Mouse (Mus musculus) ES-E14 (cell line): ENCODE results near the gene Kif2c. TPM values are rescaled to one million over a fixed set of nuclear protein-coding genes. Genes with fewer than 3 reads are reported as not detected.
A peak's percentile ranks its signal among the peaks of the same experiment; 100 is the strongest.

Source experiments
- DNase-seq: peaks from one replicate; pipeline ENCODE4 v3.0.0-alpha.2; 2013; ENCODE audit warnings: low read depth, low spot score
- H3K27ac ChIP-seq: 2 replicates; pipeline ENCODE4 v1.5.1; 2012; ENCODE audit warnings: low read depth, mild to moderate bottlenecking, low read length, moderate library complexity, mixed read lengths; ENCODE audit not compliant: poor library complexity, insufficient read depth, severe bottlenecking
- H3K36me3 ChIP-seq: 2 replicates; pipeline ENCODE4 v1.6.1; 2012; ENCODE audit warnings: mild to moderate bottlenecking, low read length, moderate library complexity, mixed read lengths; ENCODE audit not compliant: control insufficient read depth, poor library complexity, insufficient read depth, severe bottlenecking
- H3K4me1 ChIP-seq, 2 experiments: fragments of 150-350 bp in 1 of 2; sonication (generic) in 1 of 2; 2 replicates each; pipeline ENCODE4 v1.6.1; 2012; ENCODE audit warnings: low read length in 2 of 2, mild to moderate bottlenecking in 1 of 2, mixed read lengths in 1 of 2; ENCODE audit not compliant: control insufficient read depth in 2 of 2, insufficient read depth in 2 of 2, poor library complexity in 1 of 2
- H3K4me3 ChIP-seq, 2 experiments: fragments of 150-350 bp in 1 of 2; sonication (generic) in 1 of 2; 2 replicates each; pipeline ENCODE4 v1.5.1; 2012; ENCODE audit warnings: low read length in 2 of 2, low read depth in 1 of 2, mild to moderate bottlenecking in 1 of 2, mixed read lengths in 1 of 2; ENCODE audit not compliant: insufficient read depth in 1 of 2, poor library complexity in 1 of 2, severe bottlenecking in 1 of 2
- H3K9ac ChIP-seq: 2 replicates; pipeline ENCODE4 v1.6.1; 2012; ENCODE audit warnings: low read depth, mild to moderate bottlenecking, low read length, mixed read lengths; ENCODE audit not compliant: poor library complexity, insufficient read depth, severe bottlenecking
- H3K9me3 ChIP-seq: fragments of 150-350 bp; sonication (generic); 2 replicates; pipeline ENCODE4 v1.6.1; 2012; ENCODE audit warnings: low read depth, mild to moderate bottlenecking, low read length; ENCODE audit not compliant: control insufficient read depth, insufficient read depth
- CHD2 ChIP-seq: IDR thresholded peaks from 2 replicates; pipeline ENCODE4 v1.6.1; 2014; ENCODE audit warnings: mild to moderate bottlenecking, low read depth, low read length, inconsistent platforms
- HCFC1 ChIP-seq: IDR thresholded peaks from 2 replicates; pipeline ENCODE4 v1.6.1; 2012; ENCODE audit warnings: low read length, inconsistent platforms, borderline replicate concordance; ENCODE audit not compliant: insufficient read depth
- MAFK ChIP-seq: IDR thresholded peaks from 2 replicates; pipeline ENCODE4 v1.6.1; 2014; ENCODE audit warnings: mild to moderate bottlenecking, low read depth, low read length, inconsistent platforms; ENCODE audit not compliant: insufficient read depth
- ZC3H11A ChIP-seq: IDR thresholded peaks from 2 replicates; pipeline ENCODE4 v1.6.1; 2012; ENCODE audit warnings: low read depth, mild to moderate bottlenecking, inconsistent platforms, low read length, borderline replicate concordance
- ZNF384 ChIP-seq: IDR thresholded peaks from 2 replicates; pipeline ENCODE4 v1.6.1; 2012; ENCODE audit warnings: low read depth, low read length, inconsistent platforms
- in situ Hi-C, 2 experiments: fragments of 600-800 bp; cut with MboI; formaldehyde crosslinking; loops; one replicate each; pipeline ENCODE4 v1.15.1; 2025; ENCODE audit warnings: low sequenced_read_pairs in 2 of 2, inconsistent platforms in 1 of 2; ENCODE audit not compliant: unreplicated experiment in 2 of 2
- total RNA-seq: library from RNA; depleted of rRNA; stranded (reverse); fragments of 300-350 nt; gene quantifications from 2 replicates; pipeline ENCODE4 v1.2.3, GENCODE M21; 2012

The Kif2c gene
- total RNA-seq, 1 experiment = 73.1 TPM

DNA sequence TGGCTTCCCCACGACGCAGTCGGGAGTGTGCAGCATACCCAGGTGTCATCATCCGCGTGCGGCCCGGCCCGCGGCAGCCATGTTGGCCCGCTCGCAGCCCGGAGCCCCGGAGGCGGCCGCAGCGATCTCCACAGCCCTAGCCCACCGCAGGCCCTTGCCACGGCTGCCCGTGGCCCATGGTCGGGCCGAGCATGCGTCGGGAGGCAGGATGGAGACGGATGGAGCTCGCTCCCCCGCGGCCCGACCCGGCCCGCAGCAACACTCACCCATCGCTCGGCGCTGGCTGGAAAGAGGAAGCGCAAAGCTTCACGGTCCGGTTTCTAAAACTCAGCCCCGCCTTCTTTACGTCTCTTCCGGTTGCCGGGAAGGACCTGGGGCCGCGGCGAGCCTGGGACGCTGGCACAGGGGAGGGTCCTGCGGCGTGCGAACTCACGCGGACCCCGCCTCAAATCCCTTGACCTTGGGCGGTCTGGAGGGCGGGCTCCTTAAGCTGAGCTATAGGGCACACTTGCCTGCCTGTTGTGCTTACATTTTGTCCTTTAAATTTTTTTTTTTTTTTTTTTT lies 26.6 kb downstream of the Kif2c start, which contains the start of gene Rps8:
TSS of gene Rps8 (minus strand) at position 452 of the 564 bp plus-strand sequence.
- Histone ChIP-seq H3K4me3 (peak within 1 kb of the TSS; percentile 85 to 96), H3K4me1 (peaks cover 0 to 7% of the 10 kb centered on the region in 2 experiments; a peak in 2 of 4 replicates), H3K36me3 (peaks cover 57% of the 10 kb centered on the region), H3K9me3 (no peaks in the 10 kb centered on the region), H3K9ac (peak within 1 kb of the TSS; percentile 97), H3K27ac (peak within 1 kb of the TSS; percentile 92)
- in situ Hi-C loops = no loop called here
- TF ChIP-seq MAFK (0 out of 2 replicates have a peak, but pooled peaks have one; percentile 25), ZC3H11A (no peak), ZNF384 (peak; percentile 97), CHD2 (no peak), HCFC1 (0 out of 2 replicates have a peak, but pooled peaks have one; percentile 41)
- DNase-seq = no peak

DNA sequence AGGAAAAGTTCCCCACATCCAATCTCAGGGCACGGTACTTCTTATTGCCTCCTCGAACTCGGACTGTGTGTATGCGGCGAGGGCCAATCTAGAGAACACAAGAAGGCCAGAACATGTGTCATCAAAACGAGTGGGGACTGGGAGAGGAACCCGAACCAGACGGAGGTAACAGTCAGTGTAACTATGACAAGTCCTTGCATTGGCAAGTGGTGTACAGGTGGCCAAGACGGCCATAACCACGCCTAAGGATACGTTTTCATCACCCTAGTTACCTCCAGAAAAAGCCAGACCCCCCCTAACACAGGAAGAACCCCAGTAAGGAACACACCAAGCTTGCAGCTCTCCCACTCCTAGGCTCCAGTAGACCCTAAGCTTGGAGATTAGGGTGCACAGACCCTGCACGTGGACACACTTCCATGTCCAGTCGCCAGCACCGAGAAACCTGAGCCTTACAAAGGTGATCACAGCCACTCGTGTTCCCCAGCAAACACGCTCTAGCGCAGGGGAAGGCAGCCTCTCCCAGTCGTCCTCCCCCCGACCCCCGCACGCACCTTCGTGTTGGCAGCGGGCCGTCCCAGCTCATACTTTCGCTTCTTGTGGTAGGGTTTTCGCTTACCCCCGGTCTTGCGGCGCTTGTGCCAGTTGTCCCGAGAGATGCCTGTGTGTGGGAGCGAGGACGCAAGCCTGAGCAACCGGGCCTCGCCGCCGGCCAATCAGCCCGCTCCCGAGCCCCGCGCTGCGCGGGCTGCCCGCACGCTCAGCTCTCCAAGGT lies 27.2 kb downstream of the Kif2c start:
- in situ Hi-C loops = no loop called here
- DNase-seq = no peak
- Histone ChIP-seq H3K36me3 (peaks cover 60% of the 10 kb centered on the region), H3K9ac (peak overlapping the region; percentile 97), H3K4me1 (peaks cover 0 to 5% of the 10 kb centered on the region in 2 experiments; a peak in 2 of 4 replicates), H3K9me3 (no peaks in the 10 kb centered on the region), H3K4me3 (peak overlapping the region; percentile 85 to 96), H3K27ac (peak overlapping the region; percentile 92)
- TF ChIP-seq HCFC1 (no peak), MAFK (no peak), CHD2 (no peak), ZC3H11A (no peak), ZNF384 (no peak)

GRCm38 (mm10) chr4:117152714-117153113 lies 29.7 kb downstream of the Kif2c start:
- Histone ChIP-seq H3K4me1 (peaks cover 0 to 5% of the 10 kb centered on the region in 2 experiments; a peak in 2 of 4 replicates), H3K9ac (peak overlapping the region; percentile 97; the same call in 1 of the 2 replicates), H3K9me3 (no peaks in the 10 kb centered on the region), H3K36me3 (peaks cover 58% of the 10 kb centered on the region), H3K4me3 (peak overlapping the region; percentile 85 to 96), H3K27ac (peak overlapping the region; percentile 32)
- DNase-seq = no peak
- in situ Hi-C loops = no loop called here
- peak; percentile 54; the same call in 1 of the 2 replicates for TF ChIP-seq HCFC1
- no peak for TF ChIP-seq CHD2

GRCm38 (mm10) chr4:117151416-117151815 lies 31.0 kb downstream of the Kif2c start:
- H3K4me1 ChIP-seq = peaks cover 0 to 7% of the 10 kb centered on the region in 2 experiments; a peak in 2 of 4 replicates
- peak overlapping the region in 1 of 2 experiments; percentile 35; a peak in 2 of 4 replicates for H3K4me3 ChIP-seq
- in situ Hi-C loops = no loop called here
- TF ChIP-seq ZNF384 = no peak
- peak; percentile 25; the same call in 1 of the 2 replicates for TF ChIP-seq CHD2
- no peak for TF ChIP-seq ZC3H11A
- no peak for DNase-seq
- H3K36me3 ChIP-seq = peaks cover 58% of the 10 kb centered on the region
- H3K27ac ChIP-seq = no peak overlapping the region; the same call in 1 of the 2 replicates
- H3K9me3 ChIP-seq = no peaks in the 10 kb centered on the region
- H3K9ac ChIP-seq = peak overlapping the region; percentile 19; the same call in 1 of the 2 replicates
